Comparison of ENCODE assay signal across 25 mouse cellular contexts in genomic region chr9:58432793-58433370, GRCm38 (mm10). TPM values are rescaled to one million over a fixed set of nuclear protein-coding genes. Genes with fewer than 3 reads are reported as not detected.
DNase-seq lines count a peak whose midpoint lies in the region; ATAC-seq and TF ChIP-seq lines count a peak whose summit lies in the region.
"Had no signal": no experiment of that assay in that cellular context is flagged by ENCODE, and none has a peak within 500 bp of the region (broad histone marks: within the 10 kb centered on the region; RNA-seq: fewer than 3 reads in every experiment).

No protein-coding gene starts in this region.

- H3K4me2 ChIP-seq in kidney, embryonic 14.5 days (replicated peaks; ENCODE audit: low read depth, low read length): no peak overlapping the region
- H3K4me2 ChIP-seq: embryonic facial prominence, embryonic 13.5 days; embryonic facial prominence, embryonic 15.5 days; forebrain, embryonic 13.5 days; forebrain, embryonic 15.5 days had no signal

- no peak for TF ChIP-seq POLR2A in MEL (IDR thresholded peaks at IDR 0.05; ENCODE audit: control insufficient read depth in 1 of 2, insufficient read depth in 1 of 2, low read depth in 1 of 2, low read length in 2 of 2, poor library complexity in 1 of 2)

- H3K79me2 ChIP-seq in MEL (ENCODE audit: control insufficient read depth, insufficient read depth, low read length, poor library complexity): no peaks in the 10 kb centered on the region

- no peak for TF ChIP-seq RAD21 in MEL (IDR thresholded peaks at IDR 0.05; ENCODE audit: low read depth, low read length)

- DNase-seq in kidney, postnatal 10 days: peak; percentile 37
- DNase-seq in MEL (ENCODE audit: low read depth, low spot score): peak; percentile 12
- DNase-seq: adrenal gland, adult 8-10 months; adrenal gland, postnatal 14 days; adrenal gland, postnatal 36 days; B cell, adult 2 months; cerebellum, adult 11 months; cerebellum, adult 18-20 months; cerebellum, adult 8-10 months; cerebellum, adult 9-11 months; cerebellum, postnatal 14 days; cerebellum, postnatal 36 days; embryo, embryonic 11 days; forebrain, postnatal 0 days had no signal

- no peak for TF ChIP-seq CTCF in MEL (IDR thresholded peaks at IDR 0.05 in 2 of 3, conservative IDR thresholded peaks at IDR 0.05 in 1 of 3; ENCODE audit: control insufficient read depth in 1 of 3, insufficient read depth in 1 of 3, low read depth in 2 of 3, low read length in 3 of 3, poor library complexity in 1 of 3, severe bottlenecking in 1 of 3)

- no peak for ATAC-seq in kidney, embryonic 14.5 days (ENCODE audit: low FRiP score, low TSS enrichment)
- ATAC-seq in common myeloid progenitor, adult 5-6 weeks (replicated peaks; ENCODE audit: low read depth, poor library complexity, severe bottlenecking): 0 out of 2 replicates have a peak, but pooled peaks have one; percentile 56
- no peak for ATAC-seq in erythroblast, adult 5-6 weeks (replicated peaks; ENCODE audit: low FRiP score, poor library complexity, severe bottlenecking)
- ATAC-seq: activated CD4-positive, CD25-positive, alpha-beta regulatory T cell, adult 4 months; CD4-positive, CD25-positive, alpha-beta regulatory T cell, adult 4 months; forebrain, embryonic 13.5 days; forebrain, embryonic 15.5 days; forebrain, postnatal 0 days; Patski had no signal

- no peaks in the 10 kb centered on the region for H3K36me3 ChIP-seq in kidney, embryonic 14.5 days (ENCODE audit: control insufficient read depth, insufficient read depth, low read length)
- no peaks in the 10 kb centered on the region for H3K36me3 ChIP-seq in MEL (ENCODE audit: control insufficient read depth in 1 of 2, insufficient read depth in 2 of 2, low read length in 2 of 2)
- H3K36me3 ChIP-seq: embryonic facial prominence, embryonic 13.5 days; embryonic facial prominence, embryonic 15.5 days; forebrain, embryonic 15.5 days; G1E had no signal

- H3K27me3 ChIP-seq in kidney, embryonic 14.5 days (ENCODE audit: control insufficient read depth, insufficient read depth, low read length): no peaks in the 10 kb centered on the region
- H3K27me3 ChIP-seq in MEL (ENCODE audit: control insufficient read depth in 1 of 2, insufficient read depth in 2 of 2, low read length in 2 of 2): peaks cover 0 to 10% of the 10 kb centered on the region in 2 experiments; a peak in 2 of 4 replicates
- H3K27me3 ChIP-seq: embryonic facial prominence, embryonic 13.5 days; embryonic facial prominence, embryonic 15.5 days; forebrain, embryonic 13.5 days; forebrain, embryonic 15.5 days; Patski had no signal

- no peak for TF ChIP-seq EP300 in MEL (IDR thresholded peaks at IDR 0.05; ENCODE audit: low read depth in 1 of 2, low read length in 2 of 2)

- H3K4me1 ChIP-seq in kidney, embryonic 14.5 days (ENCODE audit: control insufficient read depth, insufficient read depth, low read length): no peaks in the 10 kb centered on the region
- H3K4me1 ChIP-seq in MEL (ENCODE audit: control insufficient read depth in 1 of 2, insufficient read depth in 2 of 2, low read length in 2 of 2): no peaks in the 10 kb centered on the region

- WGBS in kidney, embryonic 14.5 days: 76% methylated on average over 5 of the region's 5 CpGs

- H3K9ac ChIP-seq in kidney, embryonic 14.5 days (ENCODE audit: low read depth, low read length): no peak overlapping the region
- H3K9ac ChIP-seq in MEL (ENCODE audit: control insufficient read depth, low read depth, low read length, poor library complexity, severe bottlenecking): no peak overlapping the region
- H3K9ac ChIP-seq: embryonic facial prominence, embryonic 13.5 days; embryonic facial prominence, embryonic 15.5 days; forebrain, embryonic 13.5 days; forebrain, embryonic 15.5 days; forebrain, postnatal 0 days had no signal

- no peaks in the 10 kb centered on the region for H3K9me3 ChIP-seq in kidney, embryonic 14.5 days (ENCODE audit: control insufficient read depth, low read length)
- no peaks in the 10 kb centered on the region for H3K9me3 ChIP-seq in MEL (replicated peaks; ENCODE audit: insufficient read depth, low read length)
- H3K9me3 ChIP-seq: embryonic facial prominence, embryonic 13.5 days; embryonic facial prominence, embryonic 15.5 days; forebrain, embryonic 13.5 days; forebrain, embryonic 15.5 days; G1E had no signal

- no peak overlapping the region for H3K4me3 ChIP-seq in kidney, embryonic 14.5 days (ENCODE audit: low read length)
- no peak overlapping the region for H3K4me3 ChIP-seq in MEL (ENCODE audit: control insufficient read depth in 1 of 2, insufficient read depth in 1 of 2, low read depth in 2 of 2, low read length in 2 of 2)
- H3K4me3 ChIP-seq: embryonic facial prominence, embryonic 13.5 days; embryonic facial prominence, embryonic 15.5 days; forebrain, embryonic 13.5 days; forebrain, embryonic 15.5 days had no signal

- no peak overlapping the region for H3K27ac ChIP-seq in kidney, embryonic 14.5 days (ENCODE audit: low read depth, low read length)
- no peak overlapping the region for H3K27ac ChIP-seq in MEL (ENCODE audit: control insufficient read depth, low read depth, low read length)
- H3K27ac ChIP-seq: embryonic facial prominence, embryonic 13.5 days; embryonic facial prominence, embryonic 15.5 days; forebrain, embryonic 13.5 days; forebrain, embryonic 15.5 days had no signal

TF ChIP-seq in MEL, 35 proteins besides CTCF, POLR2A, EP300 and RAD21:
- TF ChIP-seq ZMIZ1 (IDR thresholded peaks at IDR 0.05; ENCODE audit: low read depth, low read length) (no peak), GABPA (IDR thresholded peaks at IDR 0.05; ENCODE audit: low read depth, low read length) (no peak), POLR2AphosphoS5 (IDR thresholded peaks at IDR 0.05; ENCODE audit: borderline replicate concordance, low read depth, low read length) (no peak), JUND (IDR thresholded peaks at IDR 0.05; ENCODE audit: low read depth, low read length) (no peak), SIN3A (IDR thresholded peaks at IDR 0.05; ENCODE audit: low read length) (no peak)

RNA-seq across cellular contexts. Expression of gene Insyn1, which starts 55.5 kb away (rescaled TPM):
- 3.0 and 4.0 TPM in 2 replicates for polyA plus RNA-seq in kidney, embryonic 14.5 days (2014; fragmentation: Nextera tagmentation; extraction: Ambion mirVana)
- total RNA-seq in MEL (2012; rRNA removed): not detected in 2 replicates
- not detected for polyA plus RNA-seq in MEL (2012; ENCODE audit: insufficient read depth in 1 of 2, insufficient read length in 2 of 2, low read depth in 1 of 2, low replicate concordance in 2 of 2, missing spikeins in 1 of 2)
- total RNA-seq in common myeloid progenitor, adult 5-6 weeks (2017): not detected in 2 replicates
- not detected in 2 replicates for total RNA-seq in erythroblast, adult 5-6 weeks (2015; ENCODE audit: low replicate concordance)
- total RNA-seq in erythroblast, adult 5-6 weeks (2017; ENCODE audit: low replicate concordance): not detected in 2 replicates
- polyA plus RNA-seq: activated CD4-positive, CD25-positive, alpha-beta regulatory T cell, adult 4 months; CD4-positive, CD25-positive, alpha-beta regulatory T cell, adult 4 months; G1E had no signal
